Comparison of ENCODE assay signal across 10 mouse cellular contexts in the genomic region with DNA sequence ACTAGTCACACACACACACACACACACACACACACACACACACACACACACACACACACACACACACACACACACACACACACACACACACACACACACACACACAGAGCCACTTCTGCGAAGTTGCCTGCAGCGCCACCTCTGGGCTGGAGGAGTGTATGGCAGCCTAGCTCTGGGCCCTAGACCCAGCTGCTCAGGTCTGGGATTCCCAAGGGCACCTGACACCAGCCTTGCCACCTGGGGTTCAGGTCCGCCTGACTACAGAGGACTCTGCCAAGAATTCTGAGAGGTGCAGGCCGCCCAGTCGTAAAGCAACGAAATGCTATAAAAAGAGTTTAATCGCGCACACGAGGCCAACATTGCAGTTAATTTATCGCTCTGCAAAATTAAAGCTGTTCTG.
DNase-seq lines count a peak whose midpoint lies in the region; ATAC-seq and TF ChIP-seq lines count a peak whose summit lies in the region.
"Had no signal": no experiment of that assay in that cellular context is flagged by ENCODE, and none has a peak within 500 bp of the region (broad histone marks: within the 10 kb centered on the region; RNA-seq: fewer than 3 reads in every experiment).

No protein-coding gene starts in this region.

- no peaks in the 10 kb centered on the region for H3K4me1 ChIP-seq in intestine, postnatal 0 days (replicated peaks; ENCODE audit: control insufficient read depth, insufficient read depth, low read length)
- H3K4me1 ChIP-seq in intestine, embryonic 15.5 days (replicated peaks): no peaks in the 10 kb centered on the region
- peaks cover 3% of the 10 kb centered on the region; the same call in 1 of the 2 replicates for H3K4me1 ChIP-seq in E14TG2a.4 (replicated peaks; ENCODE audit: low read depth, low read length)
- peaks cover 21% of the 10 kb centered on the region for H3K4me1 ChIP-seq in limb, embryonic 13.5 days
- H3K4me1 ChIP-seq in forebrain, embryonic 16.5 days (replicated peaks; ENCODE audit: control insufficient read depth, insufficient read depth, low read length): peaks cover 12% of the 10 kb centered on the region; the same call in 1 of the 2 replicates

- no peak overlapping the region for H3K4me2 ChIP-seq in intestine, postnatal 0 days (replicated peaks; ENCODE audit: low read depth)
- no peak overlapping the region for H3K4me2 ChIP-seq in intestine, embryonic 15.5 days (replicated peaks)
- no peak overlapping the region for H3K4me2 ChIP-seq in limb, embryonic 13.5 days (replicated peaks)
- H3K4me2 ChIP-seq in forebrain, embryonic 16.5 days (ENCODE audit: low read length): no peak overlapping the region

- peak; percentile 62 for DNase-seq in ZHBTc4 (ENCODE audit: low read depth, low spot score)
- DNase-seq in MN1 (ENCODE audit: low spot score): no peak
- DNase-seq: thymus, postnatal 14 days had no signal

- no peak overlapping the region for H3K27ac ChIP-seq in intestine, postnatal 0 days (ENCODE audit: low read depth, low read length)
- H3K27ac ChIP-seq in intestine, embryonic 15.5 days: no peak overlapping the region
- H3K27ac ChIP-seq in limb, embryonic 13.5 days: no peak overlapping the region
- no peak overlapping the region for H3K27ac ChIP-seq in forebrain, embryonic 16.5 days (ENCODE audit: low read length)

- H3K27me3 ChIP-seq in intestine, postnatal 0 days (replicated peaks; ENCODE audit: control insufficient read depth, insufficient read depth, low read length): no peaks in the 10 kb centered on the region
- no peaks in the 10 kb centered on the region; the same call in 1 of the 2 replicates for H3K27me3 ChIP-seq in intestine, embryonic 15.5 days (replicated peaks)
- peaks cover 5% of the 10 kb centered on the region; the same call in 1 of the 2 replicates for H3K27me3 ChIP-seq in E14TG2a.4 (ENCODE audit: insufficient read depth, low read length)
- H3K27me3 ChIP-seq in limb, embryonic 13.5 days: peaks cover 3% of the 10 kb centered on the region; the same call in 1 of the 2 replicates
- no peaks in the 10 kb centered on the region for H3K27me3 ChIP-seq in forebrain, embryonic 16.5 days (replicated peaks; ENCODE audit: control insufficient read depth, insufficient read depth, low read length)

- H3K9me3 ChIP-seq in intestine, postnatal 0 days (ENCODE audit: control insufficient read depth): no peaks in the 10 kb centered on the region
- H3K9me3 ChIP-seq in intestine, embryonic 15.5 days: no peaks in the 10 kb centered on the region
- H3K9me3 ChIP-seq in E14TG2a.4 (ENCODE audit: low read length): peaks cover 14% of the 10 kb centered on the region
- H3K9me3 ChIP-seq in limb, embryonic 13.5 days: no peaks in the 10 kb centered on the region
- no peaks in the 10 kb centered on the region for H3K9me3 ChIP-seq in forebrain, embryonic 16.5 days (ENCODE audit: control insufficient read depth, low read length)
- H3K9me3 ChIP-seq: embryonic facial prominence, embryonic 10.5 days had no signal

- H3K36me3 ChIP-seq in intestine, postnatal 0 days (ENCODE audit: control insufficient read depth, insufficient read depth): no peaks in the 10 kb centered on the region
- H3K36me3 ChIP-seq in intestine, embryonic 15.5 days: no peaks in the 10 kb centered on the region
- H3K36me3 ChIP-seq in E14TG2a.4 (ENCODE audit: insufficient read depth, low read length): no peaks in the 10 kb centered on the region
- no peaks in the 10 kb centered on the region for H3K36me3 ChIP-seq in limb, embryonic 13.5 days
- no peaks in the 10 kb centered on the region for H3K36me3 ChIP-seq in forebrain, embryonic 16.5 days (ENCODE audit: control insufficient read depth, insufficient read depth)
- H3K36me3 ChIP-seq: embryonic facial prominence, embryonic 10.5 days had no signal

- WGBS in intestine, postnatal 0 days: 87% methylated on average over 10 of the region's 10 CpGs
- 85% methylated on average over 10 of the region's 10 CpGs for WGBS in intestine, embryonic 15.5 days
- 46% methylated on average over 10 of the region's 10 CpGs for WGBS in limb, embryonic 13.5 days
- 83% methylated on average over 10 of the region's 10 CpGs for WGBS in forebrain, embryonic 16.5 days

- peak; percentile 62 for TF ChIP-seq CTCF in intestine, postnatal 0 days (IDR thresholded peaks at IDR 0.05; ENCODE audit: low read depth)
- TF ChIP-seq CTCF in E14TG2a.4 (conservative IDR thresholded peaks at IDR 0.05; ENCODE audit: low read length): peak; percentile 47

- no peak for ATAC-seq in intestine, postnatal 0 days
- ATAC-seq in intestine, embryonic 15.5 days: no peak
- ATAC-seq in limb, embryonic 13.5 days (ENCODE audit: low FRiP score, low read depth): peak; percentile 66; the same call in 1 of the 2 replicates
- no peak for ATAC-seq in forebrain, embryonic 16.5 days
- ATAC-seq: activated CD4-positive, CD25-positive, alpha-beta regulatory T cell, adult 4 months had no signal

- H3K4me3 ChIP-seq in intestine, postnatal 0 days (ENCODE audit: low read depth, low read length): no peak overlapping the region
- H3K4me3 ChIP-seq in intestine, embryonic 15.5 days (replicated peaks): no peak overlapping the region
- no peak overlapping the region for H3K4me3 ChIP-seq in E14TG2a.4 (replicated peaks; ENCODE audit: low read length)
- H3K4me3 ChIP-seq in limb, embryonic 13.5 days: no peak overlapping the region
- H3K4me3 ChIP-seq in forebrain, embryonic 16.5 days (replicated peaks; ENCODE audit: low read length): no peak overlapping the region
- H3K4me3 ChIP-seq: embryonic facial prominence, embryonic 10.5 days had no signal

- H3K9ac ChIP-seq in intestine, postnatal 0 days (ENCODE audit: low read depth, low read length): no peak overlapping the region
- no peak overlapping the region for H3K9ac ChIP-seq in intestine, embryonic 15.5 days
- H3K9ac ChIP-seq in limb, embryonic 13.5 days: no peak overlapping the region
- no peak overlapping the region for H3K9ac ChIP-seq in forebrain, embryonic 16.5 days (replicated peaks; ENCODE audit: low read depth, low read length)
